Mouse (Mus musculus): Measurements from ENCODE around the gene Rdx.

DNA sequence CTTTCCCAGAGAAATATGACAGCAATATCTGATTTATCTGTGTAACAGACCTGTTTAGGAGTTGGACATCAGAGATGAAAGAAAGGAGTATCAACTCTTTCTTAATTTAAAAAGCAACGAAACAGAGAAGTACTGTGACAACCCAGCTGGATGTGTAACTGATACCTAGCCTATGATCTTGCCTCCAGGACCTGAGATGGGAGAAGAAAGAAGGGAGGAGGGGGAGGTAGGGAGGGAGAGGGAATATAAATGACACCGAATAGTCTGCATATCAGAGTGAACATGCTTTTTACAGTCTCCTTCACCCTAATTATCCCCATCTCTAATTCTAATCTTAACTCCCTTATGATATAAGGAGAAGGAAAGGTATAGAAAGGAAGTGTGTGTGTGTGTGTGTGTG is 29.1 kb upstream of the Rdx start:
- no peak for TF ChIP-seq POLR2A (IDR thresholded peaks at IDR 0.05; ENCODE audit: borderline replicate concordance, extremely low read depth, insufficient read depth, insufficient read length, poor library complexity, severe bottlenecking)
- TF ChIP-seq CTCF (IDR thresholded peaks at IDR 0.05; ENCODE audit: borderline replicate concordance, extremely low read depth, insufficient read depth, insufficient read length) = no peak

All from brain, embryonic 14.5 days (tissue).